Mouse (Mus musculus): Measurements from ENCODE around the gene Pinlyp. TPM values are rescaled to one million over a fixed set of nuclear protein-coding genes. Genes with fewer than 3 reads are reported as not detected.
A peak's percentile ranks its signal among the peaks of the same experiment; 100 is the strongest.

The Pinlyp gene
- total RNA-seq, 2 experiments from 2014 or later, result not detected

- no peak for ATAC-seq (replicated peaks; ENCODE audit: low FRiP score, poor library complexity, severe bottlenecking)
Measured at GRCm38 (mm10) chr7:24563837-24564206, 17.9 kb upstream of the Pinlyp start.

GRCm38 (mm10) chr7:24563191-24563836, 17.4 kb upstream of the Pinlyp start:
- ATAC-seq (replicated peaks; ENCODE audit: low FRiP score, poor library complexity, severe bottlenecking), result no peak

- ATAC-seq (replicated peaks; ENCODE audit: low FRiP score, poor library complexity, severe bottlenecking), result no peak
Measured at GRCm38 (mm10) chr7:24561450-24561849, 15.5 kb upstream of the Pinlyp start.

GRCm38 (mm10) chr7:24555786-24556185, 9.9 kb upstream of the Pinlyp start:
- no peak for ATAC-seq (replicated peaks; ENCODE audit: low FRiP score, poor library complexity, severe bottlenecking)

GRCm38 (mm10) chr7:24551985-24552759, 6.3 kb upstream of the Pinlyp start:
- no peak for ATAC-seq (replicated peaks; ENCODE audit: low FRiP score, poor library complexity, severe bottlenecking)

- ATAC-seq (replicated peaks; ENCODE audit: low FRiP score, poor library complexity, severe bottlenecking), result no peak
Measured at GRCm38 (mm10) chr7:24547534-24548036, 1.7 kb upstream of the Pinlyp start.

GRCm38 (mm10) chr7:24546634-24547389, 894 bp upstream of the Pinlyp start:
- peak; percentile 100 for ATAC-seq (replicated peaks; ENCODE audit: low FRiP score, poor library complexity, severe bottlenecking)

- no peak for ATAC-seq (replicated peaks; ENCODE audit: low FRiP score, poor library complexity, severe bottlenecking)
Measured at GRCm38 (mm10) chr7:24544506-24544905, 1.4 kb downstream of the Pinlyp start.

GRCm38 (mm10) chr7:24539686-24540085, 6.2 kb downstream of the Pinlyp start:
- no peak for ATAC-seq (replicated peaks; ENCODE audit: low FRiP score, poor library complexity, severe bottlenecking)

- ATAC-seq (replicated peaks; ENCODE audit: low FRiP score, poor library complexity, severe bottlenecking), result no peak
Measured at GRCm38 (mm10) chr7:24538701-24539100, 7.2 kb downstream of the Pinlyp start.

GRCm38 (mm10) chr7:24538154-24538553, 7.8 kb downstream of the Pinlyp start:
- no peak for ATAC-seq (replicated peaks; ENCODE audit: low FRiP score, poor library complexity, severe bottlenecking)

GRCm38 (mm10) chr7:24537591-24537990, 8.3 kb downstream of the Pinlyp start:
- ATAC-seq (replicated peaks; ENCODE audit: low FRiP score, poor library complexity, severe bottlenecking), result no peak

- no peak for ATAC-seq (replicated peaks; ENCODE audit: low FRiP score, poor library complexity, severe bottlenecking)
Measured at GRCm38 (mm10) chr7:24537081-24537480, 8.8 kb downstream of the Pinlyp start.

GRCm38 (mm10) chr7:24534301-24534700, 11.6 kb downstream of the Pinlyp start:
- ATAC-seq (replicated peaks; ENCODE audit: low FRiP score, poor library complexity, severe bottlenecking), result no peak

GRCm38 (mm10) chr7:24533806-24534205, 12.1 kb downstream of the Pinlyp start:
- no peak for ATAC-seq (replicated peaks; ENCODE audit: low FRiP score, poor library complexity, severe bottlenecking)

- no peak for ATAC-seq (replicated peaks; ENCODE audit: low FRiP score, poor library complexity, severe bottlenecking)
Measured at GRCm38 (mm10) chr7:24533031-24533571, 12.8 kb downstream of the Pinlyp start.

- ATAC-seq (replicated peaks; ENCODE audit: low FRiP score, poor library complexity, severe bottlenecking), result peak; percentile 64
Measured at GRCm38 (mm10) chr7:24531211-24531971, 14.5 kb downstream of the Pinlyp start.

- peak; percentile 87 for ATAC-seq (replicated peaks; ENCODE audit: low FRiP score, poor library complexity, severe bottlenecking)
Measured at GRCm38 (mm10) chr7:24530062-24530931, 15.6 kb downstream of the Pinlyp start, which contains the start of gene Irgq. Gene Irgq, plus strand, starts transcription at chr7:24530689.

All from erythroblast, adult 5-6 weeks (primary cell).